Mouse (Mus musculus) CH12.LX (cell line): ENCODE measurements around the gene Tnfaip6. TPM values are rescaled to one million over a fixed set of nuclear protein-coding genes. Genes with fewer than 3 reads are reported as not detected.

ENCODE experiments used
- DNase-seq: peaks from one replicate; pipeline ENCODE4 v3.0.0-alpha.2; 2013; ENCODE audit errors: extremely low read depth
- H3K27ac ChIP-seq: 2 replicates; pipeline ENCODE4 v1.5.1; 2012; ENCODE audit warnings: low read depth, mild to moderate bottlenecking, control low read depth, moderate library complexity; ENCODE audit not compliant: insufficient read depth
- H3K27me3 ChIP-seq: replicated peaks from 2 replicates; pipeline ENCODE3; 2012; ENCODE audit warnings: inconsistent platforms
- H3K36me3 ChIP-seq, 2 experiments: replicated peaks in 1 of 2; 2 replicates each; pipeline versions ENCODE3 to v1.6.1; 2012; ENCODE audit warnings: inconsistent platforms in 1 of 2, low read length in 1 of 2, mild to moderate bottlenecking in 1 of 2, mixed read lengths in 1 of 2, moderate library complexity in 1 of 2; ENCODE audit not compliant: control insufficient read depth in 1 of 2, insufficient read depth in 1 of 2
- H3K4me1 ChIP-seq, 2 experiments: 2 replicates each; pipeline ENCODE4 v1.6.1; 2012; ENCODE audit warnings: inconsistent platforms in 1 of 2, moderate library complexity in 1 of 2; ENCODE audit not compliant: insufficient read depth in 2 of 2, control insufficient read depth in 1 of 2
- H3K4me2 ChIP-seq: 2 replicates; pipeline ENCODE4 v1.6.1; 2012; ENCODE audit warnings: low read depth, mild to moderate bottlenecking, control low read depth; ENCODE audit not compliant: poor library complexity, insufficient read depth, severe bottlenecking
- H3K4me3 ChIP-seq, 3 experiments: fragments of 150-350 bp in 1 of 3; sonication (generic) in 1 of 3; replicated peaks in 1 of 3; 2 replicates each; pipeline versions ENCODE3 to v1.5.1; 2011 to 2012; ENCODE audit warnings: low read depth in 2 of 3, low read length in 2 of 3, mild to moderate bottlenecking in 2 of 3, moderate library complexity in 2 of 3, control low read depth in 1 of 3, improper control_type of control experiment in 1 of 3, inconsistent platforms in 1 of 3, mixed read lengths in 1 of 3; ENCODE audit not compliant: poor library complexity in 1 of 3
- H3K79me2 ChIP-seq: replicated peaks from 2 replicates; pipeline ENCODE4 v1.6.1; 2012; ENCODE audit warnings: mild to moderate bottlenecking, moderate library complexity; ENCODE audit not compliant: control insufficient read depth, poor library complexity, insufficient read depth, severe bottlenecking; ENCODE audit errors: extremely low read depth
- H3K9ac ChIP-seq: 2 replicates; pipeline ENCODE4 v1.6.1; 2012; ENCODE audit warnings: low read depth, mild to moderate bottlenecking, control low read depth, moderate library complexity; ENCODE audit not compliant: insufficient read depth
- H3K9me3 ChIP-seq: replicated peaks from 2 replicates; pipeline ENCODE3; 2012; ENCODE audit warnings: low read length, inconsistent platforms, mixed read lengths
- CHD2 ChIP-seq: IDR thresholded peaks from 2 replicates; pipeline ENCODE4 v1.6.1; 2011; ENCODE audit warnings: low read length, improper control_type of control experiment
- E2F4 ChIP-seq: IDR thresholded peaks from 2 replicates; pipeline ENCODE4 v1.6.1; 2011; ENCODE audit warnings: low read depth, low read length, improper control_type of control experiment; ENCODE audit not compliant: insufficient replicate concordance
- ELF1 ChIP-seq: IDR thresholded peaks from 2 replicates; pipeline ENCODE4 v1.6.1; 2014; ENCODE audit warnings: low read depth, mild to moderate bottlenecking, inconsistent platforms, low read length, improper control_type of control experiment
- EP300 ChIP-seq: IDR thresholded peaks from 2 replicates; pipeline ENCODE4 v1.6.1; 2011; ENCODE audit warnings: low read length, improper control_type of control experiment
- HCFC1 ChIP-seq: IDR thresholded peaks from 2 replicates; pipeline ENCODE4 v1.6.1; 2012; ENCODE audit warnings: low read depth, mild to moderate bottlenecking, inconsistent platforms, low read length, improper control_type of control experiment
- IRF4 ChIP-seq: IDR thresholded peaks from 2 replicates; pipeline ENCODE4 v1.6.1; 2014; ENCODE audit warnings: low read depth, mild to moderate bottlenecking, inconsistent platforms, low read length, improper control_type of control experiment
- JUN ChIP-seq: IDR thresholded peaks from 2 replicates; pipeline ENCODE4 v1.6.1; 2011; ENCODE audit warnings: low read depth, mild to moderate bottlenecking, low read length, improper control_type of control experiment, moderate library complexity; ENCODE audit not compliant: insufficient read depth
- KAT2A ChIP-seq: IDR thresholded peaks from 2 replicates; pipeline ENCODE4 v1.6.1; 2012; ENCODE audit warnings: low read length, improper control_type of control experiment, inconsistent platforms; ENCODE audit not compliant: insufficient replicate concordance
- MAFK ChIP-seq: IDR thresholded peaks from 2 replicates; pipeline ENCODE4 v1.6.1; 2011; ENCODE audit warnings: low read length, improper control_type of control experiment; ENCODE audit not compliant: insufficient replicate concordance
- MXI1 ChIP-seq: IDR thresholded peaks from 2 replicates; pipeline ENCODE4 v1.6.1; 2011; ENCODE audit warnings: mild to moderate bottlenecking, low read depth, low read length, improper control_type of control experiment
- NELFE ChIP-seq: IDR thresholded peaks from 2 replicates; pipeline ENCODE4 v1.6.1; 2011; ENCODE audit warnings: low read depth, low read length, improper control_type of control experiment
- NRF1 ChIP-seq: IDR thresholded peaks from 2 replicates; pipeline ENCODE4 v1.6.1; 2014; ENCODE audit warnings: low read depth, mild to moderate bottlenecking, inconsistent platforms, low read length, improper control_type of control experiment, moderate library complexity
- POLR2A ChIP-seq: IDR thresholded peaks from 2 replicates; pipeline ENCODE4 v1.6.1; 2011; ENCODE audit warnings: low read depth, mild to moderate bottlenecking, improper control_type of control experiment, low read length
- POLR2AphosphoS2 ChIP-seq: IDR thresholded peaks from 2 replicates; pipeline ENCODE4 v1.6.1; 2011; ENCODE audit warnings: low read depth, low read length, improper control_type of control experiment
- USF2 ChIP-seq: conservative IDR thresholded peaks from 2 replicates; pipeline ENCODE4 v1.6.1; 2011; ENCODE audit warnings: low read depth, low read length, improper control_type of control experiment
- dilution Hi-C: fragments of 300-500 bp; cut with MboI; formaldehyde crosslinking; loops from 2 replicates; pipeline ENCODE4 v1.14.3; 2020; ENCODE audit warnings: low sequenced_read_pairs; ENCODE audit not compliant: extremely low pct_unique_long_range_greater_than_20kb, extremely low pct_ligation_motif_present
- in situ Hi-C: fragments of 300-500 bp; cut with MboI; formaldehyde crosslinking; loops from 3 replicates; pipeline ENCODE4 v1.14.3; 2019; ENCODE audit warnings: low sequenced_read_pairs, low pct_ligation_motif_present, low pct_unique_long_range_greater_than_20kb, mixed read lengths
- polyA plus RNA-seq: library from polyadenylated mRNA; unstranded; fragments of >175 nt; gene quantifications from 2 replicates; pipeline ENCODE4 v1.2.1, GENCODE M21; 2012; ENCODE audit warnings: low read depth; ENCODE audit not compliant: insufficient read length
- total RNA-seq, 2 experiments: library from RNA; depleted of rRNA; stranded (reverse); fragments of 300-350 nt in 1 of 2; fragments of >200 nt in 1 of 2; gene quantifications; 2 replicates each; pipeline ENCODE4 v1.2.3; 2012 to 2014

Tnfaip6 gene
- total and polyA plus RNA-seq, 3 experiments: 0.13 to 0.59 (median 0.34) TPM

- no peak overlapping the region for H3K4me2 ChIP-seq
These were observed 4.9 kb downstream of the Tnfaip6 start for GRCm38 (mm10) chr2:52042714-52043113.

GRCm38 (mm10) chr2:52043485-52043884 is 5.7 kb downstream of the Tnfaip6 start:
- Histone ChIP-seq H3K27me3 (no peaks in the 10 kb centered on the region), H3K9ac (no peak overlapping the region), H3K9me3 (no peaks in the 10 kb centered on the region), H3K4me1 (peaks cover 0 to 10% of the 10 kb centered on the region in 2 experiments; a peak in 1 of 4 replicates), H3K4me2 (no peak overlapping the region), H3K36me3 (no peaks in the 10 kb centered on the region), H3K4me3 (no peak overlapping the region), H3K79me2 (no peaks in the 10 kb centered on the region), H3K27ac (no peak overlapping the region)
- dilution Hi-C loops: no loop called here
- DNase-seq: no peak
- in situ Hi-C loops: no loop called here
- TF ChIP-seq CHD2 (no peak), HCFC1 (no peak), USF2 (no peak), NELFE (no peak), KAT2A (no peak), EP300 (no peak)

More at GRCm38 (mm10) chr2:52042714-52043113, 4.9 kb downstream of the Tnfaip6 start:
- dilution Hi-C loops: no loop called here
- peaks cover 0 to 10% of the 10 kb centered on the region in 2 experiments; a peak in 1 of 4 replicates for H3K4me1 ChIP-seq
- no peak for DNase-seq
- H3K4me3 ChIP-seq: no peak overlapping the region
- H3K9ac ChIP-seq: no peak overlapping the region
- TF ChIP-seq JUN (no peak), IRF4 (no peak), USF2 (no peak), POLR2A (no peak), CHD2 (no peak), POLR2AphosphoS2 (no peak), NRF1 (no peak), ELF1 (no peak), MAFK (no peak), E2F4 (no peak)
- H3K79me2 ChIP-seq: no peaks in the 10 kb centered on the region
- no peak overlapping the region for H3K27ac ChIP-seq
- in situ Hi-C loops: no loop called here
- H3K36me3 ChIP-seq: no peaks in the 10 kb centered on the region
- H3K27me3 ChIP-seq: no peaks in the 10 kb centered on the region
- H3K9me3 ChIP-seq: no peaks in the 10 kb centered on the region

GRCm38 (mm10) chr2:52046032-52046431 is 8.2 kb downstream of the Tnfaip6 start:
- H3K4me1 ChIP-seq: peaks cover 0 to 10% of the 10 kb centered on the region in 2 experiments; a peak in 1 of 4 replicates
- TF ChIP-seq MXI1 (no peak), E2F4 (no peak), HCFC1 (no peak)
- TF ChIP-seq, all 38 proteins: peak for 0

More at GRCm38 (mm10) chr2:52046032-52046431, 8.2 kb downstream of the Tnfaip6 start:
- H3K9me3 ChIP-seq: no peaks in the 10 kb centered on the region
- no peaks in the 10 kb centered on the region for H3K79me2 ChIP-seq
- H3K9ac ChIP-seq: no peak overlapping the region
- dilution Hi-C loops (no loop called here), in situ Hi-C loops (no loop called here)
- no peaks in the 10 kb centered on the region for H3K36me3 ChIP-seq
- no peak overlapping the region for H3K4me3 ChIP-seq
- DNase-seq: no peak
- H3K4me2 ChIP-seq: no peak overlapping the region
- no peaks in the 10 kb centered on the region for H3K27me3 ChIP-seq
- no peak overlapping the region for H3K27ac ChIP-seq
